Mouse (Mus musculus) lung, postnatal 36 days (tissue): ENCODE results near the gene Dpp4.

Source experiments
- DNase-seq: peaks from one replicate; pipeline ENCODE4 v3.0.0; 2022; ENCODE audit warnings: mixed read lengths

Dpp4 gene

GRCm38 (mm10) chr2:62285026-62285425, 127.0 kb downstream of the Dpp4 start:
- DNase-seq, result no peak
